Mouse (Mus musculus) heart, embryonic 10.5 days (tissue): ENCODE measurements around the gene Arsb. TPM values are rescaled to one million over a fixed set of nuclear protein-coding genes. Genes with fewer than 3 reads are reported as not detected.

Experiments
- DNase-seq: peaks from one replicate; pipeline ENCODE4 v3.0.0-alpha.2; 2017; ENCODE audit warnings: low spot score
- H3K27ac ChIP-seq: fragments of 300-500 bp; sonication (generic); 2 replicates; pipeline ENCODE4 v1.5.1; 2016; ENCODE audit warnings: mild to moderate bottlenecking
- H3K27me3 ChIP-seq: fragments of 300-500 bp; sonication (generic); 2 replicates; pipeline ENCODE4 v1.6.1; 2016; ENCODE audit warnings: mild to moderate bottlenecking; ENCODE audit not compliant: poor library complexity, insufficient read depth, severe bottlenecking
- H3K36me3 ChIP-seq: fragments of 300-500 bp; sonication (generic); 2 replicates; pipeline ENCODE4 v1.6.1; 2016; ENCODE audit warnings: mild to moderate bottlenecking, moderate library complexity
- H3K4me1 ChIP-seq: fragments of 300-500 bp; sonication (generic); 2 replicates; pipeline ENCODE4 v1.6.1; 2016; ENCODE audit warnings: mild to moderate bottlenecking
- H3K4me3 ChIP-seq: fragments of 300-500 bp; sonication (generic); 2 replicates; pipeline ENCODE4 v1.5.1; 2016; ENCODE audit warnings: mild to moderate bottlenecking, moderate library complexity
- H3K9me3 ChIP-seq: fragments of 300-500 bp; sonication (generic); 2 replicates; pipeline ENCODE4 v1.6.1; 2016; ENCODE audit warnings: mild to moderate bottlenecking, moderate library complexity
- WGBS: fragments of 180-500 bp; shearing (Covaris S2); methylation state at CpG from one replicate; pipeline ENCODE4 v1.1.7; 2016; 5-methylcytosine and 5-hydroxymethylcytosine counted together
- polyA plus RNA-seq: library from polyadenylated mRNA; unstranded; fragments of >200 nt; fragmentation: Nextera tagmentation; extraction: Ambion mirVana; gene quantifications from 2 replicates; pipeline ENCODE4 v1.2.1, GENCODE M21; 2016

Arsb gene
- polyA plus RNA-seq, 1 experiment from 2014 or later, result 6.3 TPM

- Histone ChIP-seq H3K4me3 (no peak overlapping the region), H3K4me1 (no peaks in the 10 kb centered on the region), H3K9me3 (no peaks in the 10 kb centered on the region), H3K27ac (no peak overlapping the region), H3K36me3 (no peaks in the 10 kb centered on the region), H3K27me3 (peaks cover 5% of the 10 kb centered on the region; the same call in 1 of the 2 replicates)
- 75% methylated on average over 13 of the region's 13 CpGs for WGBS
- DNase-seq, result no peak
Observed at GRCm38 (mm10) chr13:93764321-93764973, 7.0 kb upstream of the Arsb start.

DNA sequence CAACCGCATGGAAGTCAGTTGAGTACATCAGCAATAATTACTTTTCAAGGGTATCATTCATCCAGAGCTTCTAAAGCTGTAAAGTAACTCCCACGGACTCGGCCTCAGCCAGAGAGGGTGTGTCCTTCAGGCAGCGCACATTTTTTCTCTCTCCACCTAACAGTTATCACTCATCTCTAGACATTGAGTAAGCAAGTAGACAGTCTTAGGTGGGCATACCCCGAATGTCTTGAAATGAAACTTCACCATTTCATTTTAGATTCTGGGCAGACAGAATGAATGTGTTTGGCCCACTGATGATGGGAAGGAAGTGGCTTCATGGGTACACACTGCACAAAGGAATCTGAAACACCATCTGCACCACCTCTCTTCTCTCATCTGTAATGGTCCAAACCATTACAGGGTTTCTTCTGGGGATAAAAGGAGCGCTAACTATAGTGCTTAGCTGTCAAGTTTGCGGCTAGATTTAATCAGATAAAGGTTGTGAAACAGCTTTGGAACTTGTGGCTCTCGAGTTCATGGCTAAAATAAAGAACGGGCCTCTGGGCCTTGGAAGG lies 321 bp upstream of the Arsb start:
- Histone ChIP-seq H3K27me3 (peaks cover 13% of the 10 kb centered on the region; the same call in 1 of the 2 replicates), H3K27ac (peak overlapping the region; percentile 93), H3K4me3 (peak overlapping the region; percentile 74), H3K36me3 (no peaks in the 10 kb centered on the region), H3K9me3 (no peaks in the 10 kb centered on the region), H3K4me1 (peaks cover 18% of the 10 kb centered on the region; the same call in 1 of the 2 replicates)
- DNase-seq, result no peak
- WGBS, result 37% methylated on average over 9 of the region's 9 CpGs

GRCm38 (mm10) chr13:93772279-93772636 lies 828 bp downstream of the Arsb start:
- Histone ChIP-seq H3K4me1 (peaks cover 18% of the 10 kb centered on the region; the same call in 1 of the 2 replicates), H3K27ac (peak overlapping the region; percentile 93), H3K9me3 (no peaks in the 10 kb centered on the region), H3K4me3 (peak overlapping the region; percentile 74), H3K36me3 (no peaks in the 10 kb centered on the region), H3K27me3 (peaks cover 13% of the 10 kb centered on the region; the same call in 1 of the 2 replicates)
- no peak for DNase-seq
- 25% methylated on average over 8 of the region's 8 CpGs for WGBS

- Histone ChIP-seq H3K27me3 (peaks cover 13% of the 10 kb centered on the region; the same call in 1 of the 2 replicates), H3K4me1 (peaks cover 18% of the 10 kb centered on the region; the same call in 1 of the 2 replicates), H3K27ac (no peak overlapping the region), H3K36me3 (no peaks in the 10 kb centered on the region), H3K4me3 (peak overlapping the region; percentile 74), H3K9me3 (no peaks in the 10 kb centered on the region)
- DNase-seq, result no peak
- 64% methylated on average over 7 of the region's 7 CpGs for WGBS
Observed at GRCm38 (mm10) chr13:93772861-93773260, 1.4 kb downstream of the Arsb start.

DNA sequence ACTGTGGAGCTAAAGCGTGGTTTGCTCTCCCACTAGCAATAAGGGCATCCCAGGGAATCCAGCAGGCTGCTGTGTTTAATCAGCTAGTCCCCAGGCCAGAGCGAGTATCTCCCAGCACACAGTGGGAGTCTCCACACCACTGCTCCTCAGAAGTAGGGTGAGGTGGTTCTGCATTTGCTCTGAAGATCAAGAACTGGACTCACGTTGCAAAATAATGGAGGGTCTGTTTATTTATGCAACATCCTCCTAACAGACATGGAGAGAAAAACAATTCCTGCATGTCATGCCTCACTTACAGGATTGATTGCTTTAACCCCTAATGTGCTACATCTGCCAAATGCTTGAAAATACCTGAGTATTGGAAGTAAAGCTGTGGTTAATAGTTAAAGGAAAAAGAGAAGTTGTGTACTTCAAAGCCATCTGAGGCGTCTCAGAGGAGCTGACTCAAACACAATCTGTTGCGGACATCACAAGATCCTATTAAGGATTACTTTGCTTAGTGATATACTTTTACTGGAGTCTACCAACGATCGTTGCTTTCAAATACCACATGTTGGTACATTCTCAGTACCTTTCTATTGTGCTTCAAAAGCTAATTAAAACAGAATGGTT lies 2.4 kb downstream of the Arsb start:
- Histone ChIP-seq H3K4me3 (no peak overlapping the region), H3K36me3 (no peaks in the 10 kb centered on the region), H3K27me3 (peaks cover 13% of the 10 kb centered on the region; the same call in 1 of the 2 replicates), H3K4me1 (peaks cover 18% of the 10 kb centered on the region; the same call in 1 of the 2 replicates), H3K27ac (no peak overlapping the region), H3K9me3 (no peaks in the 10 kb centered on the region)
- no peak for DNase-seq
- WGBS, result 59% methylated on average over 7 of the region's 7 CpGs

- Histone ChIP-seq H3K4me1 (no peaks in the 10 kb centered on the region), H3K9me3 (no peaks in the 10 kb centered on the region), H3K36me3 (no peaks in the 10 kb centered on the region), H3K27me3 (no peaks in the 10 kb centered on the region), H3K4me3 (no peak overlapping the region), H3K27ac (no peak overlapping the region)
- 84% methylated on average over 5 of the region's 5 CpGs for WGBS
- DNase-seq, result no peak
Observed at GRCm38 (mm10) chr13:93782823-93783222, 11.4 kb downstream of the Arsb start.

- H3K36me3 ChIP-seq, result no peaks in the 10 kb centered on the region
- no peaks in the 10 kb centered on the region for H3K27me3 ChIP-seq
- H3K4me1 ChIP-seq, result no peaks in the 10 kb centered on the region
- no peak overlapping the region for H3K27ac ChIP-seq
- no peaks in the 10 kb centered on the region for H3K9me3 ChIP-seq
- WGBS, result 76% methylated on average over 3 of the region's 3 CpGs
- no peak for DNase-seq
- H3K4me3 ChIP-seq, result no peak overlapping the region
Observed at GRCm38 (mm10) chr13:93785329-93785728, 13.9 kb downstream of the Arsb start.

DNA sequence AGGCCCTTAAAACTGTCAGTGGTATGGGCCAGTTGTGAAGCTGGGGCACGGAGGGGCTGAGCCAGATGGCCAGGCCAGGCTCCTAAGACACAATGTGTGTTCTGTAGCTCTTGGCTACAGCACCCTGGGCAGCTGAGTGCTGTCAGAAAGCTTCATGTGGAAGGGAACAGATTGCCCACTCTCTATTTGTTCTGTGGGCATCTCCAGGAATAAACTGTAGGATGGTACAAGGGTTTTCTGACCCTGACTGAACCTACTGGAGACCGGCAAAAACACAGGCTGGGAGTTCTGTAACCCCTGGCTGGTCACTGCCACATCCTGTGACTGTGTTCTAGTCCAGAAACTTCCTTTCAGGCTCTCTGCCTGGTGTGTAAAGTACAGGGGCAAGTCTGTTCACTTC lies 14.6 kb downstream of the Arsb start:
- DNase-seq, result no peak

DNA sequence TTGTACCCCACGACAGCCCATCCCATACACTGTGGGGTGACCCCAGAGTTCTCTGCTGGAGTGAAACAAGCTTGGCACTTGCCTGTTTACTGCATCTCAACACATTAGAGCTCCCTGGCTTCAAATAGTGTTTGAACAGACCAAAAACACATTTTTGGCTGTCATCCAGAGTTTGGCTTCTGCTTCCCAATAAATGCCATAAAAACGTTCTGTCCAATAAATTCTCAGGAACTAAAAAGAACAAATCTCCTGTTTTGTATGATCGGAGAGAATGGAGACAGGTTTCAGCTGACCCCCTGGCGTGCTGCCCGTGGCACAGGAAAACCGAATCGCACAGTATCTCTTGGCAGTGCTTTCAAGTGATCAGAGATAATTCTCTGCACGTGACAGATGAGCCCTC lies 16.2 kb downstream of the Arsb start:
- Histone ChIP-seq H3K27ac (no peak overlapping the region), H3K27me3 (no peaks in the 10 kb centered on the region), H3K4me1 (no peaks in the 10 kb centered on the region), H3K36me3 (no peaks in the 10 kb centered on the region), H3K9me3 (no peaks in the 10 kb centered on the region), H3K4me3 (no peak overlapping the region)
- WGBS, result 77% methylated on average over 8 of the region's 8 CpGs
- no peak for DNase-seq

More for the DNA sequence above, 14.6 kb downstream of the Arsb start:
- Histone ChIP-seq H3K36me3 (no peaks in the 10 kb centered on the region), H3K4me1 (no peaks in the 10 kb centered on the region), H3K27me3 (no peaks in the 10 kb centered on the region), H3K4me3 (no peak overlapping the region), H3K27ac (no peak overlapping the region), H3K9me3 (no peaks in the 10 kb centered on the region)
- WGBS, result 77% methylated on average over 2 of the region's 2 CpGs

- no peaks in the 10 kb centered on the region for H3K9me3 ChIP-seq
- peaks cover 1% of the 10 kb centered on the region; the same call in 1 of the 2 replicates for H3K36me3 ChIP-seq
- H3K27me3 ChIP-seq, result 0 out of 2 replicates have a peak, but pooled peaks cover 4% of the 10 kb centered on the region
- H3K4me3 ChIP-seq, result no peak overlapping the region
- H3K4me1 ChIP-seq, result peaks cover 7% of the 10 kb centered on the region; the same call in 1 of the 2 replicates
- WGBS, result 51% methylated on average over 11 of the region's 11 CpGs
- no peak overlapping the region for H3K27ac ChIP-seq
- no peak for DNase-seq
Observed at GRCm38 (mm10) chr13:93792945-93793642, 21.7 kb downstream of the Arsb start.

- H3K4me1 ChIP-seq, result peaks cover 7% of the 10 kb centered on the region; the same call in 1 of the 2 replicates
- no peak overlapping the region for H3K4me3 ChIP-seq
- H3K36me3 ChIP-seq, result peaks cover 5% of the 10 kb centered on the region
- H3K9me3 ChIP-seq, result no peaks in the 10 kb centered on the region
- 82% methylated on average over 10 of the region's 10 CpGs for WGBS
- 0 out of 2 replicates have a peak, but pooled peaks cover 4% of the 10 kb centered on the region for H3K27me3 ChIP-seq
- H3K27ac ChIP-seq, result no peak overlapping the region
- no peak for DNase-seq
Observed at GRCm38 (mm10) chr13:93793643-93794182, 22.3 kb downstream of the Arsb start.

DNA sequence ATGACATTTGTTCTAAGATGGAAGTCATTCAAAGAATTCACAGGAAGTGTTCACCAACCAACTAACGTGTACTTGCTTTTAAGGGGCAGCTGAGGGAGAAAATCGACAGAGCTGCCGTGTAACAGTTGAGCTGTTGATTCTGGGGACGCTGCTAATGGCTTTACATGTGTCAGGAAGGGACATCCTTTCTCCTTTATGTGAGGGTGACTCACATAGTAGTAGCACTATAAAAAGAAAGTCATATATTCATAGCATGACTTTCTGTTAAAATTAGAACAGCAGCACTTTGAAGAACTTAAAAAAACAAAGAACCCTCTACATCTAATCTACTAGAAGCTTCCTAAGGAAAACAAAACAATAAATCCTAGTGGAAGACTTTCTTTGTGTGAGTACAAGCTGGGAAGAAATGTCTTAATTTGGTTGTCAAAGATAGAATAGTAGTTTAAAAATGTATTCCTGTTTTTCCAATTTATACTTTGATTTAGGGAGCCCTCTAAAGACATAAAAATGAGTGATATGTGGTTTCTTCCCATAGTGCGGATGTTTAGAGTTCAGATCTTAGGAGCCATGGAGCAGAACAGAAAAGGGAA lies 25.7 kb downstream of the Arsb start:
- no peak overlapping the region for H3K27ac ChIP-seq
- WGBS, result 59% methylated on average over 5 of the region's 5 CpGs

More for the DNA sequence above, 25.7 kb downstream of the Arsb start:
- peaks cover 5% of the 10 kb centered on the region for H3K36me3 ChIP-seq
- H3K4me1 ChIP-seq, result peaks cover 7% of the 10 kb centered on the region; the same call in 1 of the 2 replicates
- DNase-seq, result no peak
- no peaks in the 10 kb centered on the region for H3K9me3 ChIP-seq
- no peak overlapping the region for H3K4me3 ChIP-seq
- 0 out of 2 replicates have a peak, but pooled peaks cover 4% of the 10 kb centered on the region for H3K27me3 ChIP-seq
